Mouse (Mus musculus) ES-Bruce4 (cell line): ENCODE measurements around the gene Ctdsp1.

Experiments
- CTCF ChIP-seq: IDR thresholded peaks from one replicate; pipeline ENCODE4 v1.8.1; 2011; ENCODE audit warnings: low read depth, low read length
- EP300 ChIP-seq: IDR thresholded peaks from 2 replicates; pipeline ENCODE4 v1.6.1; 2011; ENCODE audit warnings: low read depth, low read length; ENCODE audit not compliant: insufficient read depth
- POLR2A ChIP-seq: IDR thresholded peaks from one replicate; pipeline ENCODE4 v1.8.1; 2011; ENCODE audit warnings: low read length; ENCODE audit not compliant: insufficient read depth

DNA sequence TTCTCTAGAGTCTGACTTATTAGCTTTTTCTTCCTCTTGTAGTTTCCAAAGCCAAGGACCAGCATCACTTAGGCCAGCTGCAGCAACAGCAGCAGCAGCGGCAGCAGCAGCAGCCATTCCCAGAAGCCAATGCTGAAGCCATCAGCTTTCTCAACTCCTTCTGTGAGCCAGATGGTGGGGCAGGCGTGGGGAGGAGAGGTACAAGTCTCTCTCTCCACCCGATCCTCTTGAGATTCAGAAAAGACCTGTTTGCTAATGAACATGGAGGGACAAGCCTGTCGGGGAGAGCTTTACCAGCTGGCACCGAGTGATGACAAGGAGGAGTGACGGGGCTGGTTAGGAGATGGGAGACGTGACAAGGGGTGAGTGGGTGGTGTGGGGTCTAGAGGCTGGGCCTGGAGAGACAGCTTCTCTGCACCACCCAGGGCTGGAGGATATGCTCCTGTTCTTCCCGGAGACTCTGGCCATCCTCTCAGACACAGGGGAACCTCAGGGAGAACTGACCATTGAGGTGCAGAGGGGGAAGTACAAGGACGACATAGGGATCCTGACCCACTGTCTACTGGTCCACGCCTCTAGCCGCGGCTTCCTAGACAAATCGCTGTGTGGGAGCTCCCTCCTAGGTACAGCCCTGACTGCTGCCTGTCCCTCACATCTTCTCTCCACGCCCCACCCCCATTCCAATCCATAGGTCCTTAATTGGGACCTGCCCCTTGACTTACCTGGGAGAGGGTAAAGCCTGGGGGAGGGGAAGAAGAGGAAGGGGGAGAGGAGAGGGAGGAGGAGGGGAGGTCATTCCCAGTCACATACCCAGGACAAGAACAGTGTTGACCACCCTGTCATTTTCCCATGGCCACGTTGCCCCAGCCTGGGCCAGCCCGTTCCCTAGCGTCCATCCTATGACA is 28.7 kb upstream of the Ctdsp1 start:
- TF ChIP-seq CTCF (no peak), POLR2A (no peak), EP300 (no peak)
